19 mouse cellular contexts compared by ENCODE assay signal in the genomic region with DNA sequence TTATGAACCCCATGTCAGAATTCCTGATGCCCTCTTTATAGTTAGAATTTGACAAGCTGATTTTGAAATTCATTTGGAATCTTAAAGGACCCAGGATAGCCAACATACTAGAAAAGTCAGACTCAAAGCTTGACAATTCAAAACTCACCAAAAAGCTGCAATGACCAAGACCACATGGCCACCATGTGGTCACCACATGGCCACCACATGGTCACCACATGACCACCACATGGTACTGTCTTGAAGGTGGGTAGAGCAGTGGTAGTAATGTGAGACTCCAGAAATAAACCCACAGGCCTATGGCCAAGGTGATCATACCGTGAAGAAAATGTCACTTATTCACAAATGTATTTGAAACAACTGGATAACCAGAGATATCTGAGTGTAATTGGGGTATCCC.
"Had no signal": no experiment of that assay in that cellular context is flagged by ENCODE, and none has a peak within 500 bp of the region (broad histone marks: within the 10 kb centered on the region; RNA-seq: fewer than 3 reads in every experiment).

No protein-coding gene starts in this region.

- H3K9ac ChIP-seq: limb, embryonic 13.5 days; liver, embryonic 12.5 days; liver, embryonic 15.5 days; lung, embryonic 15.5 days; midbrain, embryonic 13.5 days had no signal

- H3K27me3 ChIP-seq: limb, embryonic 13.5 days; liver, embryonic 15.5 days; lung, embryonic 15.5 days; megakaryocyte, embryonic 14.5 days; midbrain, embryonic 13.5 days had no signal

- H3K4me3 ChIP-seq: layer of hippocampus, adult 2 months; limb, embryonic 13.5 days; liver, embryonic 12.5 days; liver, embryonic 15.5 days; lung, embryonic 15.5 days; megakaryocyte, embryonic 14.5 days; midbrain, embryonic 10.5 days; midbrain, embryonic 13.5 days had no signal

- H3K4me2 ChIP-seq: limb, embryonic 13.5 days; liver, embryonic 12.5 days; liver, embryonic 15.5 days; lung, embryonic 15.5 days; midbrain, embryonic 13.5 days had no signal

- H3K4me1 ChIP-seq: limb, embryonic 13.5 days; liver, embryonic 12.5 days; liver, embryonic 15.5 days; lung, embryonic 15.5 days; megakaryocyte, embryonic 14.5 days had no signal

- ATAC-seq: liver, embryonic 12.5 days; midbrain, embryonic 13.5 days; midbrain, embryonic 16.5 days had no signal

- H3K27ac ChIP-seq: kidney, postnatal 0 days; layer of hippocampus, adult 2 months; limb, embryonic 13.5 days; liver, embryonic 12.5 days; liver, embryonic 15.5 days; lung, embryonic 15.5 days; midbrain, embryonic 10.5 days; midbrain, embryonic 13.5 days; stomach, postnatal 0 days had no signal

- H3K9me3 ChIP-seq: limb, embryonic 13.5 days; liver, embryonic 12.5 days; liver, embryonic 15.5 days; lung, embryonic 15.5 days; megakaryocyte, embryonic 14.5 days; midbrain, embryonic 10.5 days; midbrain, embryonic 13.5 days had no signal

- H3K36me3 ChIP-seq: limb, embryonic 13.5 days; liver, embryonic 12.5 days; liver, embryonic 15.5 days; lung, embryonic 15.5 days; midbrain, embryonic 10.5 days had no signal

- DNase-seq: kidney, adult 2 months; kidney, postnatal 25 days; layer of hippocampus, adult 9-11 months; liver; lung, adult 18-20 months; lung, postnatal 10 days; lung, postnatal 36 days; thymus, postnatal 25 days had no signal
